Mouse (Mus musculus) ES-Bruce4 (cell line): ENCODE results near the gene Phkb.

Experiments
- CTCF ChIP-seq: IDR thresholded peaks from one replicate; pipeline ENCODE4 v1.8.1; 2011; ENCODE audit warnings: low read depth, low read length
- EP300 ChIP-seq: IDR thresholded peaks from 2 replicates; pipeline ENCODE4 v1.6.1; 2011; ENCODE audit warnings: low read depth, low read length; ENCODE audit not compliant: insufficient read depth
- POLR2A ChIP-seq: IDR thresholded peaks from one replicate; pipeline ENCODE4 v1.8.1; 2011; ENCODE audit warnings: low read length; ENCODE audit not compliant: insufficient read depth

DNA sequence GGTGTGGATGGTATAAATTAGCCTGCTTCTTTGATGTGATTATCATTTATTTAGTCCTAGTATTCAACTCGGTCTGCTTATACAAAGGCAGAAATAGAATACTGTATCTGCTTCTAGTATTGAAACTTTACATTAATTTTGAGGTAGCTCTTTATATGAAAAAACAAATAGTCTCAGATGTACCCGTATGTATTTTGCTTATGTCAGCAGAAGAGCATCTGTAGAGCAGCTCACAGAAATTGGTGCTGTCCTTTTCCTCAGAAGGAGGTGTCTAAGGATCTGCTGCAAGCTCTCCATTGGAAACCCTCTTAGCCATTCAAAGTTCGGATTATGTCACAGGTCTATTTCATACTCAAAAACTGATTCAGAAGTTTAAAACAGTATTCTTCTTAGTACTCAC lies 210.1 kb downstream of the Phkb start:
- TF ChIP-seq EP300 (no peak), CTCF (no peak), POLR2A (no peak)
